Mouse (Mus musculus) C2C12 (cell line): ENCODE results near the gene Gas7.

Experiments
- CEBPB ChIP-seq: IDR thresholded peaks from one replicate; pipeline ENCODE4 v1.6.1; 2011; ENCODE audit warnings: low read depth, mild to moderate bottlenecking, control low read depth, moderate library complexity
- CTCF ChIP-seq: IDR thresholded peaks from one replicate; pipeline ENCODE4 v1.5.1; 2011; ENCODE audit not compliant: control insufficient read depth, insufficient read depth, insufficient read length
- FOSL1 ChIP-seq: IDR thresholded peaks from one replicate; pipeline ENCODE4 v1.8.0; 2011; ENCODE audit warnings: mild to moderate bottlenecking, low read length; ENCODE audit not compliant: poor library complexity, insufficient read depth, severe bottlenecking
- MYOG ChIP-seq: IDR thresholded peaks from one replicate; pipeline ENCODE4 v1.6.1; 2011; ENCODE audit not compliant: control insufficient read depth, insufficient read length; ENCODE audit errors: extremely low read depth
- USF1 ChIP-seq: IDR thresholded peaks from one replicate; pipeline ENCODE4 v1.6.1; 2011; ENCODE audit warnings: low read depth, mild to moderate bottlenecking, control low read depth, moderate library complexity

- TF ChIP-seq CTCF (no peak), MYOG (no peak), FOSL1 (no peak), USF1 (no peak), CEBPB (no peak)
These were observed 157.1 kb downstream of the Gas7 start for GRCm38 (mm10) chr11:67612158-67612839.
